Mouse (Mus musculus) cerebellum, adult 2 months (tissue): ENCODE results near the gene Katnbl1. TPM values are rescaled to one million over a fixed set of nuclear protein-coding genes. Genes with fewer than 3 reads are reported as not detected.

ENCODE experiments used
- DNase-seq, 2 experiments: peaks; one replicate each; pipeline ENCODE4 v3.0.0; 2021
- H3K27ac ChIP-seq: fragments of 200-500 bp; 2 replicates; pipeline ENCODE4 v1.5.1; 2012; ENCODE audit warnings: low read length, control low read depth, inconsistent platforms; ENCODE audit not compliant: insufficient read depth
- H3K27me3 ChIP-seq: fragments of 200-500 bp; 2 replicates; pipeline ENCODE4 v1.6.1; 2012; ENCODE audit warnings: inconsistent platforms, mild to moderate bottlenecking, low read length, moderate library complexity; ENCODE audit not compliant: control insufficient read depth, insufficient read depth
- H3K4me1 ChIP-seq: fragments of 200-500 bp; 2 replicates; pipeline ENCODE4 v1.6.1; 2011; ENCODE audit warnings: low read length; ENCODE audit not compliant: control insufficient read depth, insufficient read depth
- H3K4me3 ChIP-seq: fragments of 200-500 bp; replicated peaks from 2 replicates; pipeline ENCODE3; 2011; ENCODE audit warnings: mild to moderate bottlenecking, low read depth, low read length, control low read depth; ENCODE audit not compliant: insufficient read depth
- CTCF ChIP-seq: fragments of 200-500 bp; IDR thresholded peaks from 2 replicates; pipeline ENCODE4 v1.5.1; 2011; ENCODE audit warnings: low read depth, mild to moderate bottlenecking, control low read depth, low read length, moderate library complexity, borderline replicate concordance; ENCODE audit not compliant: insufficient read depth
- POLR2A ChIP-seq: fragments of 200-500 bp; IDR thresholded peaks from 2 replicates; pipeline ENCODE4 v1.6.1; 2011; ENCODE audit warnings: low read length, control low read depth, borderline replicate concordance; ENCODE audit not compliant: insufficient read depth
- WGBS: fragments of 180-500 bp; shearing (Covaris S2); methylation state at CpG from one replicate; pipeline ENCODE4 v1.1.7; 2018; 5-methylcytosine and 5-hydroxymethylcytosine counted together
- polyA plus RNA-seq: library from polyadenylated mRNA; depleted of rRNA; stranded (reverse); fragments of >200 nt; gene quantifications from 2 replicates; pipeline ENCODE4 v1.2.3, GENCODE M21; 2012; rRNA removed

Gene Katnbl1
- polyA plus RNA-seq, 1 experiment, result 10.7 TPM

GRCm38 (mm10) chr2:112460557-112460956, 81.5 kb downstream of the Katnbl1 start:
- Histone ChIP-seq H3K4me3 (no peak overlapping the region), H3K4me1 (peaks cover 3% of the 10 kb centered on the region; the same call in 1 of the 2 replicates), H3K27me3 (no peaks in the 10 kb centered on the region), H3K27ac (no peak overlapping the region)
- no peak for TF ChIP-seq CTCF
- TF ChIP-seq POLR2A, result no peak
- no peak for DNase-seq
- WGBS, result 96% methylated on average over 3 of the region's 3 CpGs

Other genes starting within 250 kb of the Katnbl1 start
- gene Olfr1316, start 244.2 kb upstream of the Katnbl1 start, polyA plus RNA-seq, result not detected in 2 replicates
- gene Olfr1317, start 238.9 kb upstream of the Katnbl1 start, polyA plus RNA-seq, result not detected in 2 replicates
- not detected in 2 replicates for gene Olfr1318, start 225.0 kb upstream of the Katnbl1 start, polyA plus RNA-seq
- gene Lpcat4, start 139.7 kb upstream of the Katnbl1 start, polyA plus RNA-seq, result 219 and 231 TPM in 2 replicates
- not detected in 2 replicates for gene Nutm1, start 119.9 kb upstream of the Katnbl1 start, polyA plus RNA-seq
- 99.7 and 104 TPM in 2 replicates for gene Nop10, start 117.3 kb upstream of the Katnbl1 start, polyA plus RNA-seq
- 96.9 and 98.7 TPM in 2 replicates for gene Slc12a6, start 113.4 kb upstream of the Katnbl1 start, polyA plus RNA-seq
- 0.19 TPM in 1 of 2 replicates, not detected in the other for gene Gm21985, start 112.9 kb upstream of the Katnbl1 start, polyA plus RNA-seq
- gene Emc4, start 11.2 kb upstream of the Katnbl1 start, polyA plus RNA-seq, result 249 and 256 TPM in 2 replicates
- gene Emc7, start 75.8 kb downstream of the Katnbl1 start, polyA plus RNA-seq, result 40.4 and 41.3 TPM in 2 replicates
- gene Chrm5, start 101.6 kb downstream of the Katnbl1 start, polyA plus RNA-seq, result 0.16 and 0.41 TPM in 2 replicates
- 14.6 and 19.1 TPM in 2 replicates for gene Aven, start 113.8 kb downstream of the Katnbl1 start, polyA plus RNA-seq